Mouse (Mus musculus) MEL-GATA-1-ER (cell line): ENCODE data around the gene Pfkp.
A peak's percentile ranks its signal among the peaks of the same experiment; 100 is the strongest.

Experiments
- DNase-seq: peaks from one replicate; pipeline ENCODE4 v3.0.0-alpha.2; 2012; ENCODE audit warnings: low read depth; ENCODE audit errors: extremely low read depth

Gene Pfkp

DNA sequence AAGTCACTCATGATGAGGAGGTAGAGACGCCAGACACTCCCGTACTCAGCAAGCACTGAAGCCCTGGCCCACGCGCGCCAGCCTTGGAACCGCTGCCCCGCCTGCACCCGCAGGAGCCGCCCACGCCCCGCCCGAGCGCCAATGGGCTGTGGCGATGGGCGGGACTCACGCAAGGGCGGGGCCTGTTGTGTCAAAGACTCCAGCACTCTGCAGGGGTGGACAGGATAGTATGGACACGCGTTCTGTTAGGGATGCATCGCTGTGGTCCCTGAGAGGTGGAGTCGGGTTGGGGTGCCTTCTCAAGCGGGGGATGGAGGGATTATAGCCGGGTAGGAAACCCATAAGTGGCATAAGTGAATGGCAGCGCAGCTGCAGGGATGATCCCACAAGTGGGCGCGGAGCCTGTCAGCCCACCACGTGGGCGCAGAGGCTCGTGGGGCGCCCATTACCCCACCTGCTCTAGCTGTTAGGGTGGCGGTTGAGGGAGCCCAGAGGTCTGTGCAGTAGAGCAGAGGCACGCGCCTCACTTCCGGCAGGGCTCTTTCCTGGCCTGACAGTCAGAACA, at the start of gene Pfkp:
Gene Pfkp (minus strand): TSS at position 109 of the 565 bp plus-strand sequence.
- DNase-seq, result peak; percentile 69

DNA sequence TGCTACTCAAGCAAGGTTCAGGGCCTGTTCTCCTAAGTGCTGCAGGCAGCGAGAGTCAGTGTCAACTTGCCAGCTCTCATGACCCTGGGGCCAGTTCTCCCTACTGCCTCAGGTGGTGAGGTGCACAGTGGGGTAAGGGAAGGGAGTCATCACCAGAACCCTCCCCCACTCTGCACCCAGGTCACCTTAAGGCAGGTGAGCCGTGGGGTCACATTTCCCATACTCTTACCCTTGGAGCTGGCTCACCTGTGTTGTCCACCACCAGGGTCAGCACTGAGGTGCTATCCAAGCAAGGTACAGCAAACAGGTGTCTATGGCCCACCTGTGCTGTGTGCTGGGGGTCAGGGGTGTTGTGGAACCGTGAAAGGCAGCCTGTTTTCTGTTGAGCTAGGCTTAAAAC, 42.0 kb upstream of the Pfkp start:
- DNase-seq, result no peak

DNA sequence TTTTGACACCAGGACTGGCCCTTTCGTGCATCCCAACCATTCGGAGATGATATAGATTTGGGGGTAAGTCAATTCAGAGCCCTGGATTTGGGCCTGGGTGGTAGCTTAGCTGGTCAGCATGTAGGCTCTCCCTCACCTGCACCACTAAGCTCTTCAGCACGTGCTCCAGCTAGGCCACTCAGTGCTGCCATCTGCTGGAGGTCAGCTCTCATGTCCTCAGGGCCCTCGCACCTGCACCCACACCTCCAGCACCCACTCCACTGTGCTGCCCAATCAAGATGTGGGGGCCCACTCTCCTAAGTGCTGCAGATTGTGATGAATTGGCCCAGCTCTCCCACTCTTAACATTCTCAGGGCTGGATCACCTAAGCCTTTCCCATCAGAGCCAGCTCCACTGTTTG, 41.4 kb upstream of the Pfkp start:
- DNase-seq, result no peak

DNA sequence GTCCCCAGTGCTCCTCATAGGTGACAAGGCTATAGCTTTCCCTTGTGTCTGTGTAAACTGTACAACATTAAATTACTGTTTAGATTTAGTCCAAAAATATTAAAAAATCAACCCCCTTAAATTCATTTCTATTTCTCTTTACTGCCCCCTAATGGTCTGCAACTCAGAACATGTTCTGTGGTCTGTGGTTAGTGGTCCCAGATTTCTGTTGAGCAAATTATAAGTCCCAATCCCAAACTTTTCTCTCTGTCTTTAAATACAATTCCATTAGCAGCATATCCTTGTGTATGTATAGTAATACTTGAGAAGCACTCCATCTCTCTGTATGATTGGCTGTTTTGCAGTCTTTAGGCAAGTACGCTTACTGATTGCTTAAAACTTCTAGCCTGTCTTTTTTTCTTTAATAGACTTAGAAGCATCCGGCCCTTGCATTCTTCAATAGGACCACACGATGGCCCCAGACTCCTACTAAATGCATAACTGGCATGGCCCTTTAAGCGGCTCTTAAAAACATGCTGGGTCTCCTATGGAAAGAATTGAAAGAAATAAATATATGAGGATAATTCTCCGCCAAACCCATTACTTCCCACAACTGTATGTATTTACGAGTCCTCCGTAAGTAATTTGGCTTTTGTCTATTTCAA, 40.3 kb upstream of the Pfkp start:
- peak; percentile 44 for DNase-seq

DNA sequence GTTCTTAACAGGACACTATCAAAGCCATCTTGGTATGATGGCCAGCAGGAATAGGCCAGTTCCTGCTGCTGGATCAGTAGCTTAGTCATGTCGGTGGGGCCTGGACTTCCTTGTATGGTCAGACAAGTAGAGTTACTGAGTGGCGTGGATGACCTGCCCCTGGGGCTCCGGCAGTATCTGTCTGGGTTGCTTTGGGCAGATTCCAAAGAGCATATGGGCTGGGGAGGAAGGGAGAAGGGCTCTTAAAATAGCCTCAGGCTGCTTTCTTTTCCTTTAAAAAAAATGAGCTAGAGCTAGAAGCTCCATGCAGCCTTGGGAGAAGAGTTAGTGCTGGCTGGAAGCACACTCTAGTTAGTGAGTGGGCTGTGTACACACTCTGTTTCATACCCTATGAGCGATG, 18.3 kb upstream of the Pfkp start:
- DNase-seq, result no peak

DNA sequence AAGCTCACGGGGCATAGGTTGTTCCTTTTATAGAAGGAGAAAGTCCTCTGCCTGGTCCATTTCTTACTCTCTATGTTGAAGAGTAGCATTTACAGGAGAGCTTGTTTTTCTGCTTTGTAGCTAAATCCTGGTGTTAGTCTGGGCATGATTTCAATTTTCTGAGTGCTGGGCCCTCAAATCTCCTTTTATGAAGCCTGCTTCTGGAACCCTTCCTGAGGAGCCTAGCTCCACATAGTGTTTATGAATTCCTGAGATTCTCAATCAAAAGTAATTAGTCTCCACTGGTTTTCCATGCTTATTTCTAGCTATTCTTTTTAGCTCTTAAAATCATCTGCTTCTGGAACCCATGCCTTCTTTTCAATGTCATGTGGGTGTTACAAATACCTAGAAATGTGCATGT, 16.9 kb upstream of the Pfkp start:
- DNase-seq, result no peak

DNA sequence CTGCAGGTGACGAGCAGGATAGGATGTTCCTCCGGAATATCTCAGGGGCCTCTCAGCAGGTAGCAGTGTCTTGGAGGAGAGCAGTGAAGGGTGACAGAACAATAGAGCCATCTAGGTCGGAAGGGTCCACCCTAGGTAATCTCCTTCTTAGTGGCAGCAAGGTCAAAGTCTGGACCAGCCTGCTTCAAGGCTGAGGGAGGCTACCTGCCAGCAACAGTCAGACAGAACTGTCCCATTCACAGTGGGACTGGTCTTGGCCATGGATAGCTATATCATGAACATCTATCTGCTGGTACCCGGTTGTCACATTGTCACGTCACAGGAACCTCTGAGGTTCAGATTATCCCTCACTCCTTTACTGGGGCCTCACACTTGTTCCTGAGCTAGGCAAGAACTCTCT, 15.6 kb upstream of the Pfkp start:
- DNase-seq, result no peak

DNA sequence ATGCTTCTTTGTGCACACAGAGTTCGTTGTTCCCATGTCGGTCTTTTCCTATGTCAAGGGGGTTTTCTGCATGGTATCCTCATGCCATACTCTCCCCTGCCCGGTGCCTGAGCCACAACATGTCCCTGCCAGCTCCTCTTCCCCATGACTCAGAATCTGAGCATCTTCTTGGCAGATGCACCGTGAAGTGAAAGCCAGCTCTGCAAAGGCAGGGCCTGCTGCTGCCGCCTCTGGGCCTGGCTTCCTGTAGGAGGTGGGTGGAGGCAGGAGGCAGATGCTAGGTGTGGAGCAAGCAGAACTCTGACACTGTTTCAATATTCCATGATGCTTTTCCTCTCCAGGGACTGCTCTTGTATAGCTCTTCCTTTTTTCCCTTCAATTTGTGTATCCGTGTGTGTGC, 10.7 kb upstream of the Pfkp start:
- DNase-seq, result no peak

DNA sequence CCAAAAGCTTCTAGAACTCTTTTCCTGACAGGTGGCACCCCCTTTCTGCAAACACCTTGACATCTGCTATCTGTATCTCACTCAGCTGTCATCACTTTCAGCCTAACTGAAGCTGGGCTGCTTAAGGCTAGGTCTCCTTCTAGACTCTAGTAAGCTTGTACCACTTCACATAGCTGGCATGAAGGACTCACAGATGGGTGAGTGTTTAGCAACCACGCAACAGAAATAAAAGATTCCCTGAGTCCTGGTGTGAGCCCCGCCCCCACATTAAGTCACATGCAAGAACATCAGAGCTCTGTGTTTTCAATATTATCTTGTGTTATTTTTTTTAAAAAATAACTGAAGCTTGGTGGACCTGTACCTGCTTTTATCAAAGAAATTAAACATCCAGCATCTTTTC, 8.7 kb upstream of the Pfkp start:
- DNase-seq, result no peak

DNA sequence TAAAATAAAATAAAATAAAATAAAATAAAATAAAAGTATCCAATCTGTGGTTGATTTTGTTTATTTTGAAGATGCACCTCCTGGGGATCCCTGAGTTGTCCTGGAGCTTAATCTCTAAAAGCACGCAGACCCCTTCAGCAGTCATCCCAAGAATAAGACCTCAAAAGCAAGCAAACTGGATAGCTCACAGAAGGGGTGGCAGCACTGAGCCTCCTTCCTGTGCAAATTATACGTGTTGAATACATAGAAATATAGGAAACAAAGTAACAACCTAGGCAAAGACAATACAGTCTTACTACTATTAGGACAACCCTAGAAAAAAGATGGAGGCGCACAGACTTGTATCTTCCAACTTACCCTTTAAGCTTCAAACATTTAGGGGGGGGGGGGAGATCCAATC, 965 bp upstream of the Pfkp start:
- no peak for DNase-seq

DNA sequence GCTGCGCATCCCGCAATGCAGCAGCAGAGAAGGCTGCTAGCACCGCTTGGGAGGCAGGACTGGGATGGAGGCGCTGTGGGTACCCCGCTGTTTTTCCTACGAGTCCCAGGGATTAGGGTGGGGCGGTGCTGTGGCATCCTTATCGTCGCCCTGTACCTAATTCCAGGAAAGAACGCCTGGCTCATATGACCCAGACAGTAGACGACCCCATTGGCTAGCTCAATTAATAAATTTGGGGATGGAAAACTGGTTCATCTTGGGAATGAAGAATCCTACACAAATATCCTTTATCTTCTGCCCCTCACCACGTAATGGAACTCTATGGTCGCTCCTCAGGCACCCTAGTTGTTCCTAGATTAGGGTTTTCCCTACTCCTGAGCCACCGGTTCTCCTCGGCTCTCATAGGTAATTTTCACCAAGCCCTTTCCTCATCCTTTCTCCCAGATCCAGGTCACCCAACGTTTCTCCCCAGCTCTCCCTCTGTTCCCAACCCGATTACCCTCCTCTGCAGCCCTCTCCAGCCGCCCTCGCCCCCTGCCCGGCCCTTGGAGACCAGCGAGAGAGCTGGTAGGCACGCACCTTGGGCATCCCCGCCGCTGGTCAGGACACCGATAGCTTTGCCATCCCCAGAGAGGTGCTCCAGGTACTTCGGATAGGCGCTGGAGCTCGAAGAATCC, 447 bp downstream of the Pfkp start:
- no peak for DNase-seq

DNA sequence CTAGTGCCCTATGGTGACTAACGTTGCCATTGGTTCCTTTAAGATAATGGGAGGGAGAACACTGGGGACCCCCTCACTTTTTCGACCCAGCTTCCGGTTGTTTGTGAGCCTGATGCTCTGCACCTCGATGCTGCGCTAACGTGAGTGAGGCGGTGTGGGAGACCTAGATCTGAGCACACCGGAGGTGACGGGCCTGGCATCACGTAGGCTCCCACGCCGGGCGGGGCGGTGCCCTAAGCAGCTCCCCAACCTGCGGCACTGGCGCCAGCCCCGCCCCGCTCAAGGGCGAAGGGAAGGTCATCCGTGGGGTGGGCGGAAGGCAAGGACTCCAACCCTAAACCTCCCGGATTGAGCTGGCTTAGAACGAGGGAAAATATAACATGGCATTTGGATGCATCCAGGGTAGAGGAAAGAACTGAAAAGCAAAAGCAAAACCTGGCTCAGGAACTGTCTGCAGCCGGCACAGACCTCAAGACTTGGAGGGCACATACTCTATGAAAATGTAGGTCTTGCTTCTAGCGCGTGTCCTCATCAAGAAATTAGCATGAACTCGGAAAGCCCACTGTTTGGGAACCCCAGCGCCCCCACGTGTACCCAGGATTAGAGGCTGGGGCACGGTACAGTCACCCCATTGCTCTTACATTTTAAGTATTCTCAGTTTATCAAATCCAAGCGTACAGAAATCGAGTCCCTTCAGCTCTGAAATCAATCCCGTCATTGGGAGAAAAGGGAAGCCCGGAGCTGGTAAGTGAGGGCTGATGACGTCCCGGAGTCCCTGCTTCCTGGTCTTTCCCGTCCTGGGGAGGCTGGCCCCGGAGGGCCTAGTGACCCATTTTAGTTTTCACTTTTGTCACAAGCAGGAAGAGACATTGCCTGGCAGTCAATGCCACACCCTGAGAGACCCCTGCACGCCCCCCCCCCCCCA, 1.2 kb downstream of the Pfkp start:
- peak; percentile 71 for DNase-seq

DNA sequence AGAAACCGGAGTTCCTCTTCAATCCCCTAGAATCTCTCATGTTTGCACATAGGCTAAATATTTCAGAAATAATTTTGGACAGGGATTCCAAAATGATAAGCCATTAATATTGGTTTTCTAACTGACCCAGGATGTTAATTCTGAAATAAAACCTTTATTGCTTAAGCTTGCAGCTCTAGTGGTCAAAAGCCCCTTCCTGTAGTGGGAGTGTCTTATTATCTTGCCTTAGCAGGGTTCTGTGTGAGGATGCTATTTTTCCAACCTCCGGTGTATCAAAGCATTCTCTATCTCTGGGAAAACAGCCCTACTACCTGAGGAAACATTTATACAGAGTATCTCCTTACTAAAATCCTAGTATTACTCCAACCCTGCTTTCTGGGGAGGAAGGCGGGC, 1.9 kb downstream of the Pfkp start:
- no peak for DNase-seq

DNA sequence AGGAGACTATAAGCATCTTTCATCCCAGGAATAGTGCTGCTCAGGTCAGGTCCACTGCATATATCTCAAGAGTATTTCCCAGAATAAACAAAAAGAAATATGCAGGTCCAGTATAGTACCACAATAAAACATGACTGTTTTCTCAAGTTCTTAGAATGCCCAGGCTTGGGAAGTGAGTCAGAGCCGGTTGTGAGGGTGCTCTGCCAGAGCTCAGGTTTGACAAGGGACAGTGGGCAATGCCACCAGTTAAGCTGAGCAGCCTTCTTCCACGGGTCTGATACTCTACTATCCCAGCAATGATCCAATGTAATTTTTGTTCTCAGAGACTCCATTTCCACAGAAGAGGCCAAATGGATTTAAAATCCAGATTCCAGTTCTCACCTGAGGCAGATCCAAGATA, 2.3 kb downstream of the Pfkp start:
- no peak for DNase-seq

DNA sequence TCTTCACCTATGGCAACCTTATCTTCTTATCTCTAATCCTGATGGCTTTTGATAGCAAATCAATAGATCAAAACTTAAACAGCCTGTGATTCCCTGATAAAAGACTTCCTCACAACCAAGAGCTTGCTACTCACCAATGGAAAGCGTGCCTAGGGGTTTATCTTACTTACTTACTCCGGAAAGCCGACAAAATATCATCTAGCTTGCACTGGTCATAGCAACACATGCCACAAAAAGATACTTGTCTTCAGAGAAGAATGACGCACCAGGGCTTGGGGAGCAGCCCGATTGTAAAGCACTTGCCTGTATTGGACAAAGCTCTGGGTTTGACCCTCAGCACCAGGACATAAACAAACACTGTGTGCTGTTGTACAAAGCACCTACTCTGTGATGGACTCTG, 4.6 kb downstream of the Pfkp start:
- no peak for DNase-seq

DNA sequence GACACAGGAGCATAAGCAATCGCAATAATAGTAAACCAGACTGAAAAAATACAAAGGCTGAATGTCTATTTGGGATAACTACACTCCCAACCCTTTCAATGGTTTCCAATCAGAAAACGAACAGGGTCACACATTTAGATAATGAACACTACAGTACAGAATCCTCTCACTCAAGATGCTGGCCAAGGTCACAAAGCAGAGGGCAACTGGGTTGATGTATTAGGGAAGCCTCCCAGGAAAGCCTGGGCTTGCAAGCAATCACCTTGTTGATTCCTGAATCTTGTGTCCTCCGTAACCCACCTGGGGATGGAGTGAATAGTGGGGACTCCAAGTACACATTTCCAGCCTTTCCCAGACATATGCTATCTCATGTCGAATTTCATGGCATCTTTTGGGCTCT, 5.6 kb downstream of the Pfkp start:
- no peak for DNase-seq

DNA sequence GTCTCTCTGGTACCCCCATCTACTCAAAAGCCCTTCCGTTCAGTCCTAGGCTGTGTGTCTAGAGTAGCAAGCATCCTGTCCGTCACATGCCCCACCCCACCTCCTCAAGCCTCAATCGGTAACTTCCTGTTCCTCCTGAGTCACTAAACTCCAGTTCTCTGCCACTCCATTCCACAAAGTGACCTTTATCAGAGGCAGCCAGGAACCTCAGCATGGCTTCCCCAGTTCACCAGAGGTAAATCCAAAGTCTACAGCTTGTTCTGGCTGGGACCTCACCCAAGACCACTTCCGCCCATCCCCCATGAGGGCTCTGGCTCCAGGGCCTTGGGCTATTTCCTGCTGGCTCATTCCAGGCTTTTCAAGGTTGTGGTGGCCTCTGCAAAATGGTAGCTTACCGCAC, 6.1 kb downstream of the Pfkp start:
- peak; percentile 88 for DNase-seq

DNA sequence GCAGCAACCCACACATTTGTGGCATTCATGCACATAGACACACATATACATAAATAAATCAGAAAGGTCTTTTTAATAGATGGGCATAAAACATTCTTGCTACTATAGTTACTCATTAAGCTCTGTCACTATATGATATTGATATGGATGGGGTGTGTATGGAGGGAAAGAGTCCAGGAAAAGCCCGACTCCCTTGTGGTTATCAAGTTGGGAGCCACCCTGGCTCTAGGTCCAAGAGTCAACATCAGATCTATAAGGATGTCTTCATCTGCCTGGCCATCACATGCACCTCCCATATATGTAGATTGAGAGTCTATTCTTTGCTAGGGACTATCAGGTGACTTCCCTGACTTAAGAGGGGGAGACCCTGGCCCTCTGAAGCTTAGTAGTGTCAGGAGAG, 7.1 kb downstream of the Pfkp start:
- no peak for DNase-seq

DNA sequence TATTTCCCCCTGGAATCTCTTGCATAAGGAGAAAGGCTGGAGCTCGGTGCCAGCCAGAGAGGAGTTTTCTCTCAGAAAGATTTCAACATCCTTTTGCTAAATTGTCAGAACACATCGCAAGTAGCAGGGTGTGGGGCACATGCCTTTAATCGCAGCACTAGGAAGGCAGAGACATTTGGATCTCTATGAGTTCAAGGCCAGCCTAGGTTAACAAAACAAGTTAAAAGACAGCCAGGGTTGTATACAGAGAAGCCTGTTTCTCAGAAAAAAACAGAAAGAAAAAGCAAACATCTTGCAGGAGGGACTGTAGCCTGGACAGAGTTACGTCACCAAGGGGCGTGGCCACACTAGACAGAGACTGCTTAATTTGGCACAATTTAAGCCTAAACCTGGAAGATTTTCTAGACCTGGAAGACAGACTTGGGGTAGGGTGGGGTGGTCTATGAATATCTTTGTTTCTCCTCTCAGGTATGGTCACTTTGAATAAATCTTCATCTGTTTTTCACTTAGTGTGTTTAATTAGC, 9.0 kb downstream of the Pfkp start:
- no peak for DNase-seq

DNA sequence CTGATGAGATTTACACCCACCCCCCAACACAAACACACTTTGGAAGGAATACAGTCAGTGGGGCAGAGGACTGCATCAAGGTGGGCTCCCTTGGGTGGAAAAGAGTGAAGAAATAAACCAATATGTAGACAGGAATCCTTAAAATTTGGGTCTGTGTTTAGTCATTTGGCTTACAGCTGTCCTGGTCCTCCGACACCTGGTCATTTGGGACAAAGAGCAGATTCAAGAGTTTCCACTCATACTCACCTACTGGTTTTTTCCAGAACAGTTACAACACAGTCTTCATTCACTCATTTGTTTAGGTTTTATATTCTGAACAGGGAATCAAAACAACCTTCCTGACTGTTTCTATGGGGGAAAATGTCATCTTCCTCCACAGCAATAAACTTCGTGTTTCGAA, 9.6 kb downstream of the Pfkp start:
- DNase-seq, result no peak

DNA sequence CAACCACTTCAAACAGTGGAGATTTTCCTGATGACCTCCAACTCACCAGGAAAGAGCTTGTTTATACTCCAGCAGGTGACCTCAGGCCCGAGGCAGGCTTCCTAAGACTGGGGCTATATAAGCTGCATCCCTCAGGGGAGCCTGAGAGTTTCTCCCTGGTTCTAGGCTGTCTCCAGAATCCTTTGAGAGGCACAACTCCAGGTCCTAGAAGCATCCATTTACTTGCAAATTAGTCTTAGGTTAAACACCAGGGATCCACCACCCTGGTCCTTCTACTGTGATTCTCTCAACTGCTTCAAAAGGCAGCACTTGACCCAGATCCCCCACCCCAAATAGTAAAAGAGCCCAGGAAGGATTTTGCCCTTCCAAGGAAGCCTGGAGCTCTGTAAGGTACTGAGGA, 10.2 kb downstream of the Pfkp start:
- DNase-seq, result no peak
